Mouse (Mus musculus) CH12.LX (cell line): ENCODE measurements around the gene Cldn34b2. TPM values are rescaled to one million over a fixed set of nuclear protein-coding genes. Genes with fewer than 3 reads are reported as not detected.

Experiments
- DNase-seq: peaks from one replicate; pipeline ENCODE4 v3.0.0-alpha.2; 2013; ENCODE audit errors: extremely low read depth
- H3K27ac ChIP-seq: 2 replicates; pipeline ENCODE4 v1.5.1; 2012; ENCODE audit warnings: low read depth, mild to moderate bottlenecking, control low read depth, moderate library complexity; ENCODE audit not compliant: insufficient read depth
- H3K27me3 ChIP-seq: replicated peaks from 2 replicates; pipeline ENCODE3; 2012; ENCODE audit warnings: inconsistent platforms
- H3K36me3 ChIP-seq, 2 experiments: replicated peaks in 1 of 2; 2 replicates each; pipeline versions ENCODE3 to v1.6.1; 2012; ENCODE audit warnings: inconsistent platforms in 1 of 2, low read length in 1 of 2, mild to moderate bottlenecking in 1 of 2, mixed read lengths in 1 of 2, moderate library complexity in 1 of 2; ENCODE audit not compliant: control insufficient read depth in 1 of 2, insufficient read depth in 1 of 2
- H3K4me1 ChIP-seq, 2 experiments: 2 replicates each; pipeline ENCODE4 v1.6.1; 2012; ENCODE audit warnings: inconsistent platforms in 1 of 2, moderate library complexity in 1 of 2; ENCODE audit not compliant: insufficient read depth in 2 of 2, control insufficient read depth in 1 of 2
- H3K4me2 ChIP-seq: 2 replicates; pipeline ENCODE4 v1.6.1; 2012; ENCODE audit warnings: low read depth, mild to moderate bottlenecking, control low read depth; ENCODE audit not compliant: poor library complexity, insufficient read depth, severe bottlenecking
- H3K4me3 ChIP-seq, 3 experiments: fragments of 150-350 bp in 1 of 3; sonication (generic) in 1 of 3; replicated peaks in 1 of 3; 2 replicates each; pipeline versions ENCODE3 to v1.5.1; 2011 to 2012; ENCODE audit warnings: low read depth in 2 of 3, low read length in 2 of 3, mild to moderate bottlenecking in 2 of 3, moderate library complexity in 2 of 3, control low read depth in 1 of 3, improper control_type of control experiment in 1 of 3, inconsistent platforms in 1 of 3, mixed read lengths in 1 of 3; ENCODE audit not compliant: poor library complexity in 1 of 3
- H3K79me2 ChIP-seq: replicated peaks from 2 replicates; pipeline ENCODE4 v1.6.1; 2012; ENCODE audit warnings: mild to moderate bottlenecking, moderate library complexity; ENCODE audit not compliant: control insufficient read depth, poor library complexity, insufficient read depth, severe bottlenecking; ENCODE audit errors: extremely low read depth
- H3K9ac ChIP-seq: 2 replicates; pipeline ENCODE4 v1.6.1; 2012; ENCODE audit warnings: low read depth, mild to moderate bottlenecking, control low read depth, moderate library complexity; ENCODE audit not compliant: insufficient read depth
- H3K9me3 ChIP-seq: replicated peaks from 2 replicates; pipeline ENCODE3; 2012; ENCODE audit warnings: low read length, inconsistent platforms, mixed read lengths
- BHLHE40 ChIP-seq: IDR thresholded peaks from 2 replicates; pipeline ENCODE4 v1.6.1; 2011; ENCODE audit warnings: mild to moderate bottlenecking, low read depth, low read length, improper control_type of control experiment
- CHD1 ChIP-seq: IDR thresholded peaks from 2 replicates; pipeline ENCODE4 v1.6.1; 2012; ENCODE audit warnings: low read depth, low read length, improper control_type of control experiment, inconsistent platforms
- CHD2 ChIP-seq: IDR thresholded peaks from 2 replicates; pipeline ENCODE4 v1.6.1; 2011; ENCODE audit warnings: low read length, improper control_type of control experiment
- E2F4 ChIP-seq: IDR thresholded peaks from 2 replicates; pipeline ENCODE4 v1.6.1; 2011; ENCODE audit warnings: low read depth, low read length, improper control_type of control experiment; ENCODE audit not compliant: insufficient replicate concordance
- EP300 ChIP-seq: IDR thresholded peaks from 2 replicates; pipeline ENCODE4 v1.6.1; 2011; ENCODE audit warnings: low read length, improper control_type of control experiment
- JUN ChIP-seq: IDR thresholded peaks from 2 replicates; pipeline ENCODE4 v1.6.1; 2011; ENCODE audit warnings: low read depth, mild to moderate bottlenecking, low read length, improper control_type of control experiment, moderate library complexity; ENCODE audit not compliant: insufficient read depth
- JUND ChIP-seq: conservative IDR thresholded peaks from 2 replicates; pipeline ENCODE4 v1.6.1; 2011; ENCODE audit warnings: low read depth, low read length, improper control_type of control experiment
- KAT2A ChIP-seq: IDR thresholded peaks from 2 replicates; pipeline ENCODE4 v1.6.1; 2012; ENCODE audit warnings: low read length, improper control_type of control experiment, inconsistent platforms; ENCODE audit not compliant: insufficient replicate concordance
- MAFK ChIP-seq: IDR thresholded peaks from 2 replicates; pipeline ENCODE4 v1.6.1; 2011; ENCODE audit warnings: low read length, improper control_type of control experiment; ENCODE audit not compliant: insufficient replicate concordance
- MYC ChIP-seq: IDR thresholded peaks from 2 replicates; pipeline ENCODE4 v1.6.1; 2011; ENCODE audit warnings: low read depth, mild to moderate bottlenecking, improper control_type of control experiment, low read length
- NELFE ChIP-seq: IDR thresholded peaks from 2 replicates; pipeline ENCODE4 v1.6.1; 2011; ENCODE audit warnings: low read depth, low read length, improper control_type of control experiment
- NRF1 ChIP-seq: IDR thresholded peaks from 2 replicates; pipeline ENCODE4 v1.6.1; 2014; ENCODE audit warnings: low read depth, mild to moderate bottlenecking, inconsistent platforms, low read length, improper control_type of control experiment, moderate library complexity
- PAX5 ChIP-seq: IDR thresholded peaks from 2 replicates; pipeline ENCODE4 v1.6.1; 2012; ENCODE audit warnings: low read length, inconsistent platforms, mixed read lengths
- POLR2AphosphoS2 ChIP-seq: IDR thresholded peaks from 2 replicates; pipeline ENCODE4 v1.6.1; 2011; ENCODE audit warnings: low read depth, low read length, improper control_type of control experiment
- RAD21 ChIP-seq: IDR thresholded peaks from 2 replicates; pipeline ENCODE4 v1.6.1; 2011; ENCODE audit warnings: low read depth, mild to moderate bottlenecking, low read length, improper control_type of control experiment, moderate library complexity
- RCOR1 ChIP-seq: conservative IDR thresholded peaks from 2 replicates; pipeline ENCODE4 v1.6.1; 2012; ENCODE audit warnings: low read depth, mild to moderate bottlenecking, inconsistent platforms, low read length, improper control_type of control experiment
- SMC3 ChIP-seq: IDR thresholded peaks from 2 replicates; pipeline ENCODE4 v1.6.1; 2011; ENCODE audit warnings: low read depth, low read length, improper control_type of control experiment
- TBP ChIP-seq: conservative IDR thresholded peaks from 2 replicates; pipeline ENCODE4 v1.6.1; 2011; ENCODE audit warnings: low read depth, low read length, improper control_type of control experiment
- TCF12 ChIP-seq: IDR thresholded peaks from 2 replicates; pipeline ENCODE4 v1.6.1; 2014; ENCODE audit warnings: low read depth, mild to moderate bottlenecking, inconsistent platforms, low read length, improper control_type of control experiment
- ZC3H11A ChIP-seq: IDR thresholded peaks from 2 replicates; pipeline ENCODE4 v1.6.1; 2012; ENCODE audit warnings: low read depth, mild to moderate bottlenecking, inconsistent platforms, low read length, improper control_type of control experiment
- ZKSCAN1 ChIP-seq: IDR thresholded peaks from 2 replicates; pipeline ENCODE4 v1.6.1; 2012; ENCODE audit warnings: low read depth, inconsistent platforms, low read length, improper control_type of control experiment, borderline replicate concordance
- ZNF384 ChIP-seq: IDR thresholded peaks from 2 replicates; pipeline ENCODE4 v1.6.1; 2012; ENCODE audit warnings: low read depth, low read length, improper control_type of control experiment, inconsistent platforms
- dilution Hi-C: fragments of 300-500 bp; cut with MboI; formaldehyde crosslinking; loops from 2 replicates; pipeline ENCODE4 v1.14.3; 2020; ENCODE audit warnings: low sequenced_read_pairs; ENCODE audit not compliant: extremely low pct_unique_long_range_greater_than_20kb, extremely low pct_ligation_motif_present
- in situ Hi-C: fragments of 300-500 bp; cut with MboI; formaldehyde crosslinking; loops from 3 replicates; pipeline ENCODE4 v1.14.3; 2019; ENCODE audit warnings: low sequenced_read_pairs, low pct_ligation_motif_present, low pct_unique_long_range_greater_than_20kb, mixed read lengths
- polyA plus RNA-seq: library from polyadenylated mRNA; unstranded; fragments of >175 nt; gene quantifications from 2 replicates; pipeline ENCODE4 v1.2.1, GENCODE M21; 2012; ENCODE audit warnings: low read depth; ENCODE audit not compliant: insufficient read length
- total RNA-seq, 2 experiments: library from RNA; depleted of rRNA; stranded (reverse); fragments of 300-350 nt in 1 of 2; fragments of >200 nt in 1 of 2; gene quantifications; 2 replicates each; pipeline ENCODE4 v1.2.3; 2012 to 2014

The Cldn34b2 gene
- total and polyA plus RNA-seq, 3 experiments, result not detected

DNA sequence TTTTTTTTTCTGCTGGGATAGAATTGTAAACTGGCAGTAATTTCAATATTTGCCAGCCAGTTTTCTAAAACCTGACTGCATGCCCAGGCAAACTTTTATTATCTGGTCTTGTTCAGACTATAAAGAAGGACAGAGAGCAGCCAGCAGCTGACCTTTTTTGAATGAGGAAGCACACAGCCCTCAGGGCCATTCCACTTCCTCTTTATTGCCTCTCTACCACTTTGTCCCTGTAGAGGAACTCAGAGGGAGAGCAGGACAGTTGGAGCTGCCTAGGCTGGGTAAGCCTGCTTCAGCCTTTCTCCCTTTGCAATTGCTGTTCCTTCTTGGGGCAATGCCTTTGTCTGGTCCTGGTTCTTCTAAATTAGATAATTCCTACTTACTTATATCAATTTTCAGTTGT is 44.1 kb upstream of the Cldn34b2 start:
- H3K79me2 ChIP-seq, result no peaks in the 10 kb centered on the region
- peak; percentile 19 for DNase-seq
- no peak overlapping the region for H3K4me2 ChIP-seq
- dilution Hi-C loops (no loop called here), in situ Hi-C loops (no loop called here)
- no peak overlapping the region for H3K4me3 ChIP-seq
- no peaks in the 10 kb centered on the region for H3K27me3 ChIP-seq
- H3K9ac ChIP-seq, result no peak overlapping the region
- no peak for TF ChIP-seq MYC
- H3K27ac ChIP-seq, result no peak overlapping the region
- H3K4me1 ChIP-seq, result peaks cover 0 to 3% of the 10 kb centered on the region in 2 experiments; a peak in 1 of 4 replicates
- H3K9me3 ChIP-seq, result no peaks in the 10 kb centered on the region
- no peaks in the 10 kb centered on the region for H3K36me3 ChIP-seq

DNA sequence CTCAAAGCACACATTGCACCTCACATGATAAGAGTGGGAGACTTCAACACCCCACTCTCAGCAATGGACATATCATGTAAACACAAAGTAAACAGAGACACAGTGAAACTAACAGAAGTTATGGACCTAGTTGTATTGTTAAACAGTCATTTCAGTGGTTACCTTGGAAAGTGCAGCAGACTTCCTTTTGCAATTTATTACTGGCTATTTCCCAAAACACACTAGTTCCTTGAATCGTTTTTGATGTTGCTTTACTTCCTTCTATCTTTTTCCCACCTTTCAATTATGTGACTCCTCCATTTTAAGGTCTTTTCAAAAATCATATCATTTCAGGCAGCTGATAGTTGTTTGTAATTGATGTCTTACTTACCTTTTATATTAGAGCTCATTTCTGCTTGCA is 43.5 kb upstream of the Cldn34b2 start:
- Histone ChIP-seq H3K4me2 (no peak overlapping the region), H3K4me3 (no peak overlapping the region), H3K79me2 (no peaks in the 10 kb centered on the region), H3K36me3 (no peaks in the 10 kb centered on the region), H3K4me1 (no peaks in the 10 kb centered on the region; a peak in 1 of 4 replicates), H3K9me3 (no peaks in the 10 kb centered on the region), H3K27ac (no peak overlapping the region), H3K9ac (no peak overlapping the region), H3K27me3 (no peaks in the 10 kb centered on the region)
- in situ Hi-C loops (no loop called here), dilution Hi-C loops (no loop called here)
- DNase-seq, result no peak
- TF ChIP-seq ZKSCAN1 (no peak), NELFE (no peak), RCOR1 (no peak), PAX5 (no peak), CHD1 (no peak)

DNA sequence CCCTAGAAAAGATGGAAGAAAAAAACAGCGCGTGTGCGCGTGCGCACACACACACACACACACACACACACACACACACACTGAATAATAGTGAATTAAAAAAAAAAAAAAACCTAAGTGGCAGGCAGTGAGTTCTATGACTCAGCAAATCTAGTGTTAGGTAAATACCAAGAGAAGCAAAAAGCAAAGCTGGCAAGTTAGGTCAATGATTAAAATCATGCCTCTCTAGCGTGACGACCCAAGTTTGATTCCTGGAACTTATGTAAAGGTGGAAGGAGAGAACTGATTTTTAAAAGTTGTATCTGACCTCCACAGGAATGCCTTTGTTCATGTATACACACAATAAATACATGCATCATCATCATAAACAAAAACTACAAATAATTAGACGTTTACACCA is 41.7 kb upstream of the Cldn34b2 start:
- Histone ChIP-seq H3K9ac (no peak overlapping the region), H3K4me2 (no peak overlapping the region), H3K4me3 (no peak overlapping the region), H3K27ac (no peak overlapping the region), H3K9me3 (no peaks in the 10 kb centered on the region), H3K27me3 (no peaks in the 10 kb centered on the region), H3K4me1 (no peaks in the 10 kb centered on the region; a peak in 1 of 4 replicates), H3K36me3 (no peaks in the 10 kb centered on the region), H3K79me2 (no peaks in the 10 kb centered on the region)
- dilution Hi-C loops (no loop called here), in situ Hi-C loops (no loop called here)
- DNase-seq, result no peak
- TF ChIP-seq NRF1 (no peak), MAFK (no peak), TCF12 (no peak), ZNF384 (no peak), ZC3H11A (no peak), RAD21 (no peak), SMC3 (no peak), EP300 (no peak), E2F4 (no peak), NELFE (no peak), JUND (no peak), BHLHE40 (no peak), TBP (no peak), POLR2AphosphoS2 (no peak), CHD2 (no peak), KAT2A (no peak), MYC (no peak), JUN (no peak)
